Mouse (Mus musculus) limb, embryonic 12.5 days (tissue): ENCODE results near the gene Thpo. TPM values are rescaled to one million over a fixed set of nuclear protein-coding genes. Genes with fewer than 3 reads are reported as not detected.

Experiments
- ATAC-seq: fragments of 200-750 bp; cut with Nextera tagmentation; 2 replicates; pipeline ENCODE4 v1.8.0; 2017; ENCODE audit warnings: low read depth, moderate TSS enrichment; ENCODE audit not compliant: insufficient number of reproducible peaks, insufficient read depth, low FRiP score, low TSS enrichment
- H3K27ac ChIP-seq: fragments of 300-500 bp; sonication (generic); 2 replicates; pipeline ENCODE4 v1.5.1; 2016; ENCODE audit warnings: mild to moderate bottlenecking, moderate library complexity
- H3K27me3 ChIP-seq: fragments of 300-500 bp; sonication (generic); 2 replicates; pipeline ENCODE4 v1.6.1; 2016; ENCODE audit warnings: mild to moderate bottlenecking, moderate library complexity
- H3K36me3 ChIP-seq: fragments of 300-500 bp; sonication (generic); 2 replicates; pipeline ENCODE4 v1.6.1; 2016; ENCODE audit warnings: mild to moderate bottlenecking, moderate library complexity
- H3K4me1 ChIP-seq: fragments of 300-500 bp; sonication (generic); replicated peaks from 2 replicates; pipeline ENCODE4 v1.6.1; 2016
- H3K4me2 ChIP-seq: fragments of 300-500 bp; sonication (generic); 2 replicates; pipeline ENCODE4 v1.6.1; 2016; ENCODE audit warnings: mild to moderate bottlenecking, moderate library complexity
- H3K4me3 ChIP-seq: fragments of 300-500 bp; sonication (generic); replicated peaks from 2 replicates; pipeline ENCODE4 v1.5.1; 2016; ENCODE audit warnings: mild to moderate bottlenecking
- H3K9ac ChIP-seq: fragments of 300-500 bp; sonication (generic); replicated peaks from 2 replicates; pipeline ENCODE4 v1.6.1; 2016; ENCODE audit warnings: mild to moderate bottlenecking, moderate library complexity
- H3K9me3 ChIP-seq: fragments of 300-500 bp; sonication (generic); 2 replicates; pipeline ENCODE4 v1.6.1; 2016; ENCODE audit warnings: mild to moderate bottlenecking, moderate library complexity
- WGBS: fragments of 180-500 bp; shearing (Covaris S2); methylation state at CpG from one replicate; pipeline ENCODE4 v1.1.7; 2016; 5-methylcytosine and 5-hydroxymethylcytosine counted together
- polyA plus RNA-seq: library from polyadenylated mRNA; unstranded; fragments of >200 nt; fragmentation: Nextera tagmentation; extraction: Ambion mirVana; gene quantifications from 2 replicates; pipeline ENCODE4 v1.2.1, GENCODE M21; 2016

The Thpo gene
- polyA plus RNA-seq, 1 experiment from 2014 or later: 0.48 TPM

DNA sequence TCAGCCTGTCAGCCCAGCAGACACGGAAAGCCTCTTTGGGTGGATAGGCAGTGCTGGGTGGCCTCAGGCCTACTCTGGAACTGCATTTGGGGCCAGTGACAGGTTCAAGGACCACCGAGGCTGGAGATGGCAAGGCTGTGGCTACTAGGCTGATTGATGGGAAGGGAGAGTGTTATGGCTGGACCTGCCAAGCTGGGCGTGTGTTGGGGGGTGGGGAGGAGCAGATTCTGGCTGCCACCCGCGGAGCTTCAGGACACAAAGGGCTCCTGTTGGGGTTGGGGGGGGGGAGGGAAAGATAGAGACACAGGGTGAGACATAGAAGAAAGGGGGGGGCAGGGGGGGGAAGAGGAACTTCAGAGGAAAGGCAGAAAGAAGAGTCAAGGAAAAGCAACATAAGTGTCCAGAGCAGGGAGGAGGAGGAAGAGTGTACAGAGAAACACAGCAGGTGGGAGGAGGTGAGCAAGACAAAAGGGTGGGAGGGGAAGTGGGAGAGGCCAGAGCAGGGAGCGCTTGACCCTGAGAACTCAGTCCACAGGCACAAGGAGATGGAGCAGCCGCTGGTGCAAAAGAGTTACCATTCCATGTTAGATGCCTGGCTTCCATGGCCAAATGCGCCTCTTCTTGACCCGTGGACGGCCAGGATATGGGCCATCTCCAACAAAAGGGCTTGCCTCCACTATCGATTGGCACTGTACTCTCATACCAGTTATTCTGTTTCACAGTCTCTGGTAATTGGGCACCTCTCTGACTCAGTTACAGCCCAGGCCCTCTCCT lies 19.8 kb downstream of the Thpo start:
- Histone ChIP-seq H3K4me3 (peak overlapping the region; percentile 66), H3K4me1 (peaks cover 35% of the 10 kb centered on the region), H3K4me2 (peak overlapping the region; percentile 88), H3K27me3 (no peaks in the 10 kb centered on the region), H3K27ac (no peak overlapping the region), H3K36me3 (peaks cover 42% of the 10 kb centered on the region), H3K9ac (peak overlapping the region; percentile 80; the same call in 1 of the 2 replicates), H3K9me3 (no peaks in the 10 kb centered on the region)
- no peak for ATAC-seq
- WGBS: 46% methylated on average over 11 of the region's 11 CpGs

DNA sequence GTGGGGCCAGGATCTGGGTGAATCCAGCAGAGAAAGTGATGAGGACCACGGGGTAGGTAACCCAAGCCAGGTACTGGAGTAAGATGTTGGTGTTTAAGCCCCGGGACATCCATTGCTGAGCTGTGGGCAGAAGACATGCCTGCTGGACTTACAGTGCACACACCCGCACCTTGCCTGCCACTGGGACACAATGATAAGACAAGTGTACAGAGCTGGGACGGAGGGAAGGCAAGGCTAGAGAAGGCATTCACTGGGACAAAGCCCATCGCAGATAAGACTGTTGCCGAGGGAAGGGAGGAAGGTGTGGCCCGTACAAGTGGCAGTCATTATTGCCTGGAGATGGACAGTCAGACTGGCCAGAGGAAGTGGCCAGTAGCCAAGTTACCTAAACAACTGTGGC lies 21.4 kb downstream of the Thpo start:
- no peak overlapping the region for H3K9ac ChIP-seq
- no peak overlapping the region for H3K4me3 ChIP-seq
- H3K27ac ChIP-seq: no peak overlapping the region
- peaks cover 57% of the 10 kb centered on the region for H3K36me3 ChIP-seq
- no peak overlapping the region for H3K4me2 ChIP-seq
- no peaks in the 10 kb centered on the region for H3K27me3 ChIP-seq
- WGBS: 90% methylated on average over 7 of the region's 7 CpGs
- peaks cover 28% of the 10 kb centered on the region for H3K4me1 ChIP-seq
- no peaks in the 10 kb centered on the region for H3K9me3 ChIP-seq
- ATAC-seq: no peak

DNA sequence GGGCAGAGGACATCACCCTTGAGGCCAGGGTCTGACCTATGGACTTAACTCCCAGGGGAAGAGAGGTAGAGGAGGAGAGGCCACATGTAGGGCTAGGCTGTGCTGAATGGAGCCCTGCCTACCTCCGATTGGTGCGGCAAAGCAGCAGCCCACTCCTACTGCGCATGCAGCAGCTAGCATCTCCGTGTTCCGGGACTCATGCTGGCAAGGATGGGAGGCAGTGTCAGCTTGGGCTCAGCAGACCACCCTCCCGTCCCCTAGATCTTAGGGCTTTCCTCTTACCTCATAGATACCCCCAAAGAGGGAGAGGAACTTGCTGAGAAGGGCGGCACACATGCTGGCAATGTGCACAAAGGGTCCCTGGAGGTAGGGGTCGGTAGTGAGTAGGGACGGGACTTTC lies 22.1 kb downstream of the Thpo start:
- no peak for ATAC-seq
- 74% methylated on average over 9 of the region's 9 CpGs for WGBS
- Histone ChIP-seq H3K9ac (no peak overlapping the region), H3K4me2 (no peak overlapping the region), H3K4me3 (no peak overlapping the region), H3K27ac (no peak overlapping the region), H3K36me3 (peaks cover 64% of the 10 kb centered on the region), H3K4me1 (peaks cover 28% of the 10 kb centered on the region), H3K9me3 (no peaks in the 10 kb centered on the region), H3K27me3 (no peaks in the 10 kb centered on the region)

DNA sequence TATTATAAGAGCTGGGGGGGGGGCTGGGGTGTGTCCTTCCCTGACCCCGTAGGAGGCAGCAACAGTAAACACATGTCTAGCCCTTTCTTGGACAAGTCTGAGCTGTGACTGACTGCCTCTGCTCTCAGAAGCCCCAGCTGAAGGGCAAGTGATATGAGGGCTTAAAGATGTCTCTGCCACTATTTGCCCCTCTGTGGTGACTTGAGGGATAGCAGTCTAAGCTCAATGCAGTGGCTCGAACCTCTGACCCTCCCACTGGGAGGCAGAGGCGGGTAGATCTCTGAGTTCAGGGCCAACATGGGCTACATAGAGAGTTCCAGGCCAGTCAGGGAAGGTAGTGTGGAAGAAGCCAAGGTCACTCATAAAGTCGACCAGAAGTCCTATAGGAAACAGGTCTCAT lies 23.5 kb downstream of the Thpo start:
- Histone ChIP-seq H3K9me3 (no peaks in the 10 kb centered on the region), H3K27ac (no peak overlapping the region), H3K27me3 (no peaks in the 10 kb centered on the region), H3K36me3 (peaks cover 78% of the 10 kb centered on the region), H3K9ac (no peak overlapping the region), H3K4me3 (no peak overlapping the region), H3K4me2 (no peak overlapping the region), H3K4me1 (peaks cover 22% of the 10 kb centered on the region)
- 84% methylated on average over 4 of the region's 4 CpGs for WGBS
- no peak for ATAC-seq

DNA sequence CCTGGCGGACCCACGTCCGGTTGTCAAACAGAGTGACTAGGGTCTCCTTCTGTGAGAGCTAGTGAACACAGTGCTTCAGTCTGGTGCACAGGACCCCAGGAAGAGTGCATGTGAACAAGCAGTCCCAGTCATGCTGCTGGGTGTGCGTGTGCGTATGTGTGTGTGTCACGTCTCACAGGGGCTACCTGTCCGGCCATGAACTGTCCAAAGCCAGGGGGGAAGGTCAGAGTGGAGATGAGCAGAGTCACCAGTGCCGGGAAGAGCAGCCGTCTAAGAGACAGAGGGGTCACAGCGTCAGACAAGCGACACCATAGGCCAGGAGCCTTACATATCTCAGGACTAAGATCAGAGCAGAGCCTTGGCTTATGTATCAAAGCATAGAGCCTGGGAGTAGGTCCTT lies 23.9 kb downstream of the Thpo start:
- Histone ChIP-seq H3K4me2 (no peak overlapping the region), H3K27ac (no peak overlapping the region), H3K9ac (no peak overlapping the region), H3K27me3 (no peaks in the 10 kb centered on the region), H3K9me3 (no peaks in the 10 kb centered on the region), H3K4me3 (no peak overlapping the region), H3K36me3 (peaks cover 82% of the 10 kb centered on the region), H3K4me1 (peaks cover 19% of the 10 kb centered on the region)
- ATAC-seq: no peak
- 93% methylated on average over 11 of the region's 11 CpGs for WGBS

DNA sequence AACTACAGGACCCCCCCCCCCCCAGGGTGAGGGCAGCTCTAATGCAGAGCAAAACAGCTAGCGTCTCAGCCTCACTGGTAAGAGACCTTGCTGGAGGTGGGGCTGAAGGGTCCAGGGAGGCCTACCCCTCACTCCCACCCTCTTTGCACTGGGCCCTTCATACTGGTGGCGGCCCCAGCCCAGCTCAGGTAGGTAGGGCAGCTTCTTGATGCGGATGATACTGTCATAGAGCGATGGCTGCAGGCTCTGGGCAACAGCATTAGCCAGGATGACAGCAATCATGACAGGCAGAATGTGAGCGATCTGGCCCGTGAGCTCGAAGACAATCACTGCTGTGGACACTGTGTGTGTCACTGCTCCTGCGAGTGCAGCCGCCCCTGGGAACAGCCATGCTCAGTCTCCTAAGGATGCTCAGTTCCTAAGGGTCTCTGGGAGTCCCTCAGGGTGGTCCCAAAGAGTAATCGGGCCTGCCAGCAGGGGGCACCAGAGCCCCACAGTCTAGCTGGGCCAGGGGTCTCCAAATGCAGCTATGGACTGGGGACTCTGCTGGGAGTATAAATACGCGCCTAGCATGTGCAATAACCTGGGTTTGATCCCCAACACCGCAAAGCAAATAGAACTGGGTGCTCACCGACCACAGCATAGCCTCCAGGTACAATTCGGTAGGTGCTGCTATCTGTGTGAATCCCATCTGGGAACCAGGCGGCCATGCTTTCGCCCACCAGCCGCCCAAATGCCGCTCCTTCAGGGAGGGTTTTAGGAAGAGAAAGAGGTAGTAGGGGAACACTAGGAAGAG lies 25.2 kb downstream of the Thpo start:
- H3K27me3 ChIP-seq: no peaks in the 10 kb centered on the region
- H3K9ac ChIP-seq: no peak overlapping the region
- WGBS: 79% methylated on average over 19 of the region's 19 CpGs
- H3K9me3 ChIP-seq: no peaks in the 10 kb centered on the region
- no peak overlapping the region for H3K4me3 ChIP-seq
- H3K4me1 ChIP-seq: peaks cover 6% of the 10 kb centered on the region
- H3K27ac ChIP-seq: no peak overlapping the region
- no peak overlapping the region for H3K4me2 ChIP-seq
- peak; percentile 46 for ATAC-seq
- H3K36me3 ChIP-seq: peaks cover 93% of the 10 kb centered on the region

DNA sequence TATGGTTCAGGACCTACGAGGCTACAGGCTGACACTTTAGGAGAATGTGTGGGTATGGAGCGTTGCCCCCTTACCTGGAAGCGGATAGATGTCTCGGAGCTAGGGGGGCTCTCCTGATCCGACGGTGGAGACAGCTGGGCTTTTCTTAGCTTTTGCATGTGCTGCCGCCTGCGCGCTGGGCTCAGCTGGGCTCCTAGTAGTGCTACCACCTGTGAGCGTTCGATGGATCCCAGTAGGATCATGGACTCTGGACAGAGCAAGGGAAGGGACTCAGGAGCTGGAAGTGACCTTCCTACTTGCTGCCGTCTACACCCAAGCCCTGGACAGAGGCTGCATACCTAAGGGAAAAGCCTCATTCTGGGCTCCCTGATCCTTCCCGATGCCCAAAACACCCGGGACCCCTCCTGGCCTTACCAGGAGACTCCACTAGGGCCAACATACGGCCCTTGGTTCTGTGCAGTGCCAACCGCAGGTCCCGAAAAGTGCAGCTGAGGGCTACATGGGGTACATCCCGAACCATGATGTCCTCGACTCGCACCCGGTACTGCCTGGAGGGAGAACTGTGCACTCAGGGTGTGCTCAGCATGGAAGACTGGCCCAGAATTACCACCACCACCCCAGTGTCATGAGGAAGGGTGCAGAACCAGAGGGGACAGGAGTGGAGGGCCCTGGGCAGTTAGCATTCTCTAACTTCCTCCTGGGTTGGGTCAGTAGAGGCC lies 25.9 kb downstream of the Thpo start:
- Histone ChIP-seq H3K27ac (no peak overlapping the region), H3K4me1 (no peaks in the 10 kb centered on the region), H3K9me3 (no peaks in the 10 kb centered on the region), H3K27me3 (no peaks in the 10 kb centered on the region), H3K36me3 (peaks cover 95% of the 10 kb centered on the region), H3K4me2 (no peak overlapping the region), H3K4me3 (no peak overlapping the region), H3K9ac (no peak overlapping the region)
- WGBS: 91% methylated on average over 21 of the region's 21 CpGs
- ATAC-seq: no peak

DNA sequence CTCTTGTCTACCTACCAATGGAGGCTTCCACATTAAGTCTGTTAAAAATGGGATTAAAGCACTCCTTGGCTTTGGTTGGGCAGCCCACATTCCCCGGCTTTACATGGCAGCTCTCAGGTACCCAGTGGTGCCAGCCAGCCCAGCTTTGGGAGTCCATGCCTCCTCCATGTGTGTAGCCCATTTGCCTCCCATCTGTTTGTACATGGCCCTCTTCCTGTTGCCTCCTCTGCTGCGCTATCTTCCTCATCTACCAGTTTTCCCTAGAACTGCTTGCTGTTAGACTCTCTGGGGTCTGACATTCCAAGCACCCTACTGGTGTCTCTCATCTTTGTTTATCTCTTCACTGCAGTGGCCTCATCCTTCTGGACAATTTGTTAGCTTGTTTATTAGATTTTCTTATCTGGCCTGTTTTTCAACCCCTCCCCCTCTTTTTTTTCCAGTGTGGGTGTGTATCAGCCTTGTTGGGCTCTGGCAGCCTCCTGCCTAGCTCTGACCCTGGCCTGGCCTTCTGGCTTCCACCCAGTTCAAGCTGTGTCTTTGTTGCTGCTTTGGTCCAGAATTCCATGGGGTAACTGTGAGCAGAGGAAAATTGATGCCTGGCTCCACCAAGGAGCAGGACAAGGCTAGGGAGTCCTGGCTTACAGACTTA lies 27.8 kb downstream of the Thpo start:
- Histone ChIP-seq H3K9ac (no peak overlapping the region), H3K27me3 (no peaks in the 10 kb centered on the region), H3K36me3 (peaks cover 81% of the 10 kb centered on the region), H3K4me3 (no peak overlapping the region), H3K4me1 (peaks cover 12% of the 10 kb centered on the region), H3K4me2 (no peak overlapping the region), H3K27ac (no peak overlapping the region), H3K9me3 (no peaks in the 10 kb centered on the region)
- no peak for ATAC-seq
- 93% methylated on average over 2 of the region's 2 CpGs for WGBS

DNA sequence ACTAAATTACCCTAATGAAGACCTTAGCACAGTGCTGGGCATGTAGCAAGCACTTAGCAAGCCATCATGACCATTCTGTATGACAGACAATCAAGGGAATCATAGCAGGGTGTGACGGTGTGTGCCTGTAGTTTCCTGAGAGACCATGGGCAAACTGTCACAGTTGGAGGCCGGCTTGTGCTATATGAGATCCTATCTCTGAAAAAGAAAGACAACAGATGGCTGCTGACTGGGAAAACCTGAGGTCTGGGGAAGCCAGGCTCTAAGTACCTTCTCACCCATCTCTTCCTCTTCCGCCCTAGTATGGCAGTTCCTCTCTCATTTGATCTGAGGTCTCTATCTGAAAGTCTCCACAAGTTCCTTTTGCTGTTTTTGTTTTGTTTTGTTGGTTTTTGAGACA lies 28.5 kb downstream of the Thpo start:
- 88% methylated on average over 3 of the region's 3 CpGs for WGBS
- H3K27me3 ChIP-seq: no peaks in the 10 kb centered on the region

DNA sequence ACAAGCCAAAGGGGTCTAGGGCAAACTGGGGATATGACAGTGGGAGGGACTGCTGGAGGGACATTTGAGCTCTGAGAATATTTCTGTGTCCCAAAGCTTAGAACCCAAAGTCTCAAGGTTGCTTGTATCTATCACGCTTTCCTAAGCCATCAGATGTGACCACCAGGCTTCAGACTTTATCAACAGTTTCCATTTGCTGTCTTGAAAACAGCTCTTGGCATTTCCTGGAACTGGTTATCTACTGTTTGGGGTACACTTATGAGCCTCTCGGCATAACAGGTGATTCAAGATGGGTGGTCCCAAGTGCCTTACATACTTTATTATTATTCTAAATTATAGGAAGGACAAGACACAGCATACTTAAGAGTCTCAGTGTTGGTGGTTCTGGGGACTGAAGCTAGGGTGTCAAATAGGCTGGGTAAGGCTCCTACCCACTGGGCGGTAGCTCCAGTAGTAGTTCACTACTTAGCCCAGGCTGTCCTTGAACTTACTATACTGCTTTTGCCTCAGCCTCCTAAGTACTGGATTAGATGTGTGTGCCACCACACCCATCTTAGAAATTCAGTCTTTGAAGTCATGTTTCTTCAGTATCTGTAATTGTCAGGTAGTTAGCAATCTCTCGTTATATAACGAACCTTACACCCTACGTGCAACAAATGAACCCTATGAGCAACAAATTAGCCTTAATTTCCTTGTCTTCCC lies 30.5 kb downstream of the Thpo start:
- no peak for ATAC-seq
- no peak overlapping the region for H3K4me2 ChIP-seq
- no peak overlapping the region for H3K4me3 ChIP-seq
- H3K27me3 ChIP-seq: no peaks in the 10 kb centered on the region
- H3K36me3 ChIP-seq: peaks cover 60% of the 10 kb centered on the region
- no peak overlapping the region for H3K27ac ChIP-seq
- H3K4me1 ChIP-seq: peaks cover 30% of the 10 kb centered on the region
- H3K9me3 ChIP-seq: no peaks in the 10 kb centered on the region
- 81% methylated on average over 6 of the region's 6 CpGs for WGBS
- no peak overlapping the region for H3K9ac ChIP-seq

More for the DNA sequence above, 28.5 kb downstream of the Thpo start:
- Histone ChIP-seq H3K27ac (no peak overlapping the region), H3K9me3 (no peaks in the 10 kb centered on the region), H3K9ac (no peak overlapping the region), H3K36me3 (peaks cover 74% of the 10 kb centered on the region), H3K4me3 (no peak overlapping the region), H3K4me1 (peaks cover 16% of the 10 kb centered on the region), H3K4me2 (no peak overlapping the region)
- no peak for ATAC-seq
